Mouse (Mus musculus) thymus, postnatal 10 days (tissue): ENCODE measurements at regions not wholly inside any gene's neighbourhood (a gene's known extent, or its start where the extent isn't known, plus 50 kb on each side); places are given as distances from the start of the nearest gene placed in this dataset.

Source experiments
- DNase-seq, 2 experiments: peaks; one replicate each; pipeline ENCODE4 v3.0.0; 2021; ENCODE audit warnings: low spot score in 2 of 2

DNA sequence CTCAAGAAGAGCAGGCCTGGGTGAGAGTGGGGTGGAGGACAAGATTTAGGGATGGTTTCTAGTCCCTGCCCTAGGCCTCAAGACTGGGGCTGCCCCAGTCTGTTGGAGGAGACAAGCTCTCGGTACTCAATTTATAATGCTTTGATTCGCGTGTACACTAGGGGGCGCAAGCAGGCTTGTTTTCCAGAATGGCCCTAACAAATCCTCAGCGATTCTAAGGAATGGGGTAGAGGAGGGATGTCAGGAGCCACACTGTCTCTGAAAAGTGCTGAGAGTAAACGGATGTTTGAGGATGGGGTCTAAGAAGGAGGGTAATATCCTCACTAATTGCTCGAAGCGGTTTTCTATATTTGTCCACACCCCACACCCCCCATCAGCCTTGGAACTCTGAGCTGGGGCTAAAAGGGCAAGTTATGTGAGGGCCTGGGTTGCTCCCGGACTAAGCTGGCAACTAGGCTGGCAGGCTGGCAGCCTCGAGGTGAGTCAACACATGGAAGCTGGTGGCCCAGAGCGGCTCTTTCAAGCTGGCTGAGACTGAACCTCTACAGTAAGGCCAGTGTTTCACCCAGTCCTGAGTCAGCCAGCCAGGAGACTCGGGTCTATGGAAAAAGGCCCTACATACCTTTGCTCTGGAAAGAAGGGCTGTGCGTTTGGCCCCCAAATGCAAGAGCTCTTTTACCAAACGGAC, 176.7 kb downstream of the Ttc8 start:
- peak; percentile 39 to 80 for DNase-seq

DNA sequence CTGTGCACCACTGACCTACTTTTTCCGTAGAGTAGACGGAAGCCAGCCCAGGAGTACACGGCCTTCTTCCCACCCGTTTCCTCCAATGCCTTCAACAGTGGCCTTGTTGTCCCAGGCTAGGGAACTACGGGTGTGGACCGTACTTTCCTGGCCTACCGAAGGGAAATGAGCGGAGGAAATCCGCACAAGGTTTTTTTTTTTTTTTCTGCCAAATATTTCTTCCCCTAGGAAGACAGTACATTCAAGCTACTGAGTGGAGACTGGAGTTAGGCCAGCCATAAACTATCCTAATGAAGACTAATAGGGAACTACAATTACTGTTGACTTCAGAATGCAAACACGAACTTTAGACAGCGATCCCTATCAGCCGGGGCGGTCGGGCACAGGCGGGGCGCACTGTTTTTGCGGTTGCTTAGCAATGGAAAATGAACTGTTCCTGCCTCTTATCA, 177.3 kb downstream of the Ttc8 start:
- no peak for DNase-seq

DNA sequence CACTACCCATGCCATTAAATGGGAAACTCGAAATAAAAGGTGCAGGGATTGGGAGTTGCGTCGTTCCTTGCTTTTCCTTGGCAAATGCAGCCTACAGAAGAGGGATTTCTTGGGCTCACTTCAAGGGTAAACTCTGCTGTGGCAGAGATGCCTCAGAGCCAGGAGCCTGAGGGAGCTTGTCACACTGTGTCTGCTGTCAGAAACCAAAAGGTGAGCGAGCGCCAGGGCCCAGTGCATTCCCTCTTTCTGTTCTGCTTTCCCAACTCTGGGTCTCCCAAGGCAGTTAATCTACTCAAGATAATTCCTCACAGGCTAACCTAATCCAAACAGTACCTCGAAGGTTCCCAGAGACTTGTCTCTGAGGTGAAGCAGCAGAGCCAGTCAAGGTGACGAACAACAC, 179.5 kb downstream of the Ttc8 start:
- DNase-seq, result no peak

DNA sequence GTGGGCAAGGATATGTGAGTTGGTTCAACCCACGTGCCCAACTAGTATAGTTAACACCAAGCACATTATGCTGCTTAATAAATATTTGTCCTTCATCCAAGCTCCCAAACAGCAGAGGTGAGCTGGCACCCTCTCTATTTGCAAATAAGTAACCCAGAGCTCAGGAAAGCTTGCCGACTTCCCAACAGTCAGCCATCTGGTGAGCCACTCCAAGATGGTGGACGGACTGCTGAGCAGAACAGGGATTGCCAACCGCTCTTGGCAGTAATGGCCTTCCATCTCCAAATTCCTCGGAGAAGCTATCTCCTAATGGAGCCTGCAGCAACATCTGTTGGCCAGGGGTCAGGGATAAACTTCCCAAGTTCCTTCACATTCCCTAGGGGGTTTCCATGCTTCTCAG, 188.2 kb downstream of the Ttc8 start:
- DNase-seq, result no peak

DNA sequence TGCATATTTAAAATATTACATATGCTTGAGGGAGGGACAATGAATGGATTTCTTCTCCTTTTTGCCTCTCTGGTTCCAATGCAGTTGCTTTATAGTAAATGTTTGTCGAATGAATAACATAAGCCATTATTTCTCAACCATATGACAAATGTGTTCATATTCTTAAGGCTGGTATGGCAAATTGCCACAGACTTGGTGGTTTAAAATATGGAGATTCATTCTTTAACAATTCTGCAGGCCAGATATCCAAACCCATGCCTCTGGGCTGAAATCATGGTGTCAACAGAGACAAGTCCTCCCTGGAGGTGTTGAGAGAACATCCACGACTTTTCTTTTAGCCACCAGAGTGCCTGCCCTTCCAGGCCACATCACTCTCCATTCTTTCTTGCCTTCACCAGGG, 193.4 kb downstream of the Ttc8 start:
- no peak for DNase-seq

DNA sequence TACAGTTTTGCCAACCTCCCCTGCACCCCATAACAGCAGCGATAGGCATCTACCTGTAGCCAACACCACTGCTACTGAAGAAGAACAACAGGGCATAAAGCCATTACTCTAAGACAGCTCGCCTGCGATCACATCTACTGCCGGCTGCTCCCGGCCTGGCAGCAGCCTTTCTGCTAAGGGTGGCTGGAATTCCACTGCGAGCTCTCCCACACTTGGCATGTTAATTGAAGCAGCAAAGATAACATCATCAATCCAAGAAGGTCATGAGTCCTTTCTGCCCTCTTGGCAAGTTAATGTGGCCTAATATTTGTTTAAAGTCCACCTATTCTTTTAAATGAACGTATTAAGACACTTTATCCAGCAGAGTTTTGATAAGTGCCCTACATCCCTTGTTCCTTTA, 196.1 kb downstream of the Ttc8 start:
- DNase-seq, result no peak

DNA sequence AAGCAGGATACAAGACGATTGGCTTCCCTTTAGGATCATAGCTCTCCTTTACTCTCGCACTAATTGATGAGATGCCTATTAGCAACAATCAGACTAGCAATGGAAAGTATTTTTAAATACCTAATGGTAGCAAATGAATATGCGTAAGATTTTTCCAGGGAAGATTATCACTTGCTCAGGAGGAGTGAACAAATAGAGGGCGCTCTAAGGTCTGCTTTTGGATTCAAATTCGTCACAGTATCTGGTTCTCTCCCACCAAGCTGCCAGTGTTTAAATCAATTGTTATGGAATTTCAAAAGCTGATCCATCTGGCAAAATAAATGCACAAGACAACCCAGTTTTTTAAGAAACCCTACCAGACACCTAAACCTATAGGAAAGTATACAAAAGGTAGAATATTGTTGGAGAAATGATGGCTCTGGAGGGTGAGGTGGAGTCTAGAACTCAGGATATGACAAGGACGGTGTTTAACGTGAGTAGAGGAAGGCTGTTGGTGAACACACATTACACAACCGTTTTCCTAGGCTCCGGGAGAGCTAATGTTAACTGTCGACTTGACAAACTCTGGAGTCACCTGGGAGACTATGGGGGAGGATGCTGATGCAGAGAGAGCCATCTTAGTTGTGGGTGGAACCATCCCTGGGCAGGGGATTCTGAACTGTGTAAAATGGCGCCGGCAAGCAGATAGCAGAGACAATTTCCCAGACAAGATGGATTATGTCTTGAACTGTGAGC, 198.2 kb downstream of the Ttc8 start:
- DNase-seq, result no peak

DNA sequence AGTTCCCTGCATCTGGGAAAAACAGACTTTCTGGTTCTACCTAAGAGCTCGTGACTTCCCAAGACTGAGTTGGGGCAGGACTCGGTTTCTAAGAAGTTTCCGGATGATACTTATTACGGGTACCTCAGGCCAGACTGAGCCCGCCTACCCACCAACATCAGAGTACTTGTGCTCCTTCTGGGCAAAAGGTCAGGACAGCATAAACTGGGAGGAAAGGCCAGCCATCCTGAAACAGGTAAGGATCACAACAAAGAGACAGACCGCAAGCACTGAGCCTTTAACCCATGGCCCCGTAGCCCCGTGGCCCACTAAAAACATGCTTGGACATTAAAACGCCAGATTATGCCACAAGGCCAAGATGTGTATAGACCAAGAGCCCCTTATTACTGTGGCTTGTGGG, 199.6 kb downstream of the Ttc8 start:
- DNase-seq, result no peak

DNA sequence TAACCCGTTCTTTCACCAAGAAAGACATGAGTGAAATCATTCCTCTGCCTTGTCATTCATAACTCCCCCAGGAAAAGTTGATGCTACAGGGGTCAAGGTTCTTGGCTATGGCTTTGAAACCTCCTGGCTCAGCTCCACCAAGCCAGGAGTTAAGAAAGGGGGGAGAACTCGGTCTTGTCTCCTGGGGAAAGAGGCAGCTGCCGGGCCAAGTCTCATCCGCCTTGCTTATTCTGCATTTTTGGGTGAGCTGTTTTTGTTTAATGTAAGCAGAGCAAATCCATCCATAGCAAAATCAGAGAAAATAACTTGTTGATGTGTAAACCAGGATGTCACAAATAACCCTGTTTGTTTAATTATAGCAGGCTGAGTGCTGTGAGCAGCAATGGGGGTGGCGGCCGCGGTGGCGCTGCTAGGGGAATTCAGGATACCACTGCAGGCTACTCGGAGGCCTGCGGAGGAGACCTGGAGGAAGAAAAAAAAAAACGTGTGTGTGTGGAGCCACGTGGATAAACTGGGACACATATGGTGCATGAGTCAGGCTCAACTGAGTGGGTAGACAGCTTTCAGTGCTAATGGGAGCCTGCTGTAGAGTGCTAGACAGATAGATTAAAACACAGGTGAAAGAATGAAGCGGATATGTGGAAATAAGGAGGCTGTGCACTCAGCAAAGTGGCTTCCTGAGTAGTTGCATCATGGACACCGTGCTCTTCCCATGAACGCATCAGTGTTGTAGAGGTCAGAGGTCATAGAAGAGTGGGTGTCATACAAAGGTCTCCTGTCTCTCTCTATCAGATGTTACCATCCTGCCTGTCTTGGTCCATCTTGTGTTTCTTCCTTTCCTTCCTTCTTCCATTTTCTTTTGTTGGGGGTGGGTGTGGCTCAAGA, 203.5 kb downstream of the Ttc8 start:
- DNase-seq, result no peak

DNA sequence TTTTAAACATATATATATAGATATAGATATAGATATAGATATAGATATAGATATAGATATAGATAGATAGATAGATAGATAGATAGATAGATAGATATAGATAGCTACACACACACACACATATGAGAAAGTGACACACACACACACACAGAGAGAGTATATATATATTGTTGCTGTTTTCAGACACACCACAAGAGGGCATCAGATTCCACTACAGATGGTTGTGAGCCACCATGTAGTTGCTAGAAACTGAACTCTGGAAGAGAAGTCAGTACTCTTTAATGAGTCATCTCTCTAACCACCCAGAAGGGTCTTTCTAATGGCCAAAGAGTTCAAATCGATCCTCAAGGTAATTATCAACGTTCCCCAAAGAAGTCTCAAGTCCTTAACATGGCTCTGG, 205.8 kb downstream of the Ttc8 start:
- DNase-seq, result no peak
